Mouse (Mus musculus): ENCODE results near the gene Slc43a1.

- TF ChIP-seq CTCF (IDR thresholded peaks at IDR 0.05; ENCODE audit: low read depth) = no peak
- TF ChIP-seq EP300 (IDR thresholded peaks at IDR 0.05; ENCODE audit: low read depth) = no peak
These were observed 38.3 kb upstream of the Slc43a1 start for GRCm38 (mm10) chr2:84800304-84800703.

Data from heart, postnatal 0 days (tissue).